ENCODE assay signal across 16 mouse cellular contexts in genomic region chr6:107749111-107749736, GRCm38 (mm10).
"Had no signal": no experiment of that assay in that cellular context is flagged by ENCODE, and none has a peak within 500 bp of the region (broad histone marks: within the 10 kb centered on the region; RNA-seq: fewer than 3 reads in every experiment).

No protein-coding gene starts in this region.

- H3K9ac ChIP-seq: kidney, embryonic 15.5 days; liver, embryonic 13.5 days; midbrain, embryonic 12.5 days; midbrain, embryonic 15.5 days; neural tube, embryonic 13.5 days had no signal

- ATAC-seq: midbrain, embryonic 15.5 days had no signal

- H3K4me3 ChIP-seq: kidney, embryonic 15.5 days; left cerebral cortex, adult 2 months; liver, embryonic 13.5 days; midbrain, embryonic 12.5 days; midbrain, embryonic 15.5 days; neural tube, embryonic 13.5 days had no signal

- H3K27me3 ChIP-seq: kidney, embryonic 15.5 days; liver, embryonic 13.5 days; midbrain, embryonic 12.5 days; midbrain, embryonic 15.5 days; neural tube, embryonic 13.5 days had no signal

- H3K9me3 ChIP-seq: kidney, embryonic 15.5 days; liver, embryonic 13.5 days; midbrain, embryonic 12.5 days; midbrain, embryonic 15.5 days had no signal

- H3K27ac ChIP-seq: kidney, embryonic 15.5 days; left cerebral cortex, adult 2 months; liver, embryonic 13.5 days; macrophage; midbrain, embryonic 12.5 days; midbrain, embryonic 15.5 days; neural tube, embryonic 13.5 days had no signal

- H3K4me2 ChIP-seq: kidney, embryonic 15.5 days; liver, embryonic 13.5 days; midbrain, embryonic 12.5 days; midbrain, embryonic 15.5 days; neural tube, embryonic 13.5 days had no signal

- H3K36me3 ChIP-seq: kidney, embryonic 15.5 days; liver, embryonic 13.5 days; midbrain, embryonic 12.5 days; midbrain, embryonic 15.5 days; neural tube, embryonic 13.5 days had no signal

- H3K4me1 ChIP-seq: kidney, embryonic 15.5 days; liver, embryonic 13.5 days; midbrain, embryonic 12.5 days; midbrain, embryonic 15.5 days; neural tube, embryonic 13.5 days had no signal

- DNase-seq: kidney, postnatal 10 days; kidney, postnatal 36 days; layer of hippocampus, postnatal 36 days; liver, embryonic 13.5 days; lung, adult 2 months; retina, postnatal 1 day; right cerebral cortex, postnatal 25 days; spleen, adult 18-20 months; thymus, adult 18-20 months; thymus, postnatal 36 days had no signal
